Mouse (Mus musculus): Measurements from ENCODE around the gene Ctnnb1.

The Ctnnb1 gene

GRCm38 (mm10) chr9:120926939-120927606, 1.9 kb upstream of the Ctnnb1 start:
- DNase-seq (ENCODE audit: low read depth, low spot score), result no peak

GRCm38 (mm10) chr9:120930021-120930420, 1.0 kb downstream of the Ctnnb1 start:
- no peak for DNase-seq (ENCODE audit: low read depth, low spot score)

- DNase-seq (ENCODE audit: low read depth, low spot score), result no peak
Observed at GRCm38 (mm10) chr9:120930811-120931210, 1.8 kb downstream of the Ctnnb1 start.

GRCm38 (mm10) chr9:120932371-120932770, 3.4 kb downstream of the Ctnnb1 start:
- DNase-seq (ENCODE audit: low read depth, low spot score), result no peak

GRCm38 (mm10) chr9:120932797-120933586, 4.0 kb downstream of the Ctnnb1 start:
- peak; percentile 98 for DNase-seq (ENCODE audit: low read depth, low spot score)

- DNase-seq (ENCODE audit: low read depth, low spot score), result no peak
Observed at GRCm38 (mm10) chr9:120933587-120933885, 4.5 kb downstream of the Ctnnb1 start.

- peak; percentile 61 for DNase-seq (ENCODE audit: low read depth, low spot score)
Observed at GRCm38 (mm10) chr9:120933886-120934758, 5.1 kb downstream of the Ctnnb1 start.

GRCm38 (mm10) chr9:120934821-120935633, 6.0 kb downstream of the Ctnnb1 start:
- DNase-seq (ENCODE audit: low read depth, low spot score), result no peak

- no peak for DNase-seq (ENCODE audit: low read depth, low spot score)
Observed at GRCm38 (mm10) chr9:120935634-120935922, 6.6 kb downstream of the Ctnnb1 start.

GRCm38 (mm10) chr9:120936351-120936750, 7.3 kb downstream of the Ctnnb1 start:
- peak; percentile 84 for DNase-seq (ENCODE audit: low read depth, low spot score)

- DNase-seq (ENCODE audit: low read depth, low spot score), result no peak
Observed at GRCm38 (mm10) chr9:120940858-120941257, 11.8 kb downstream of the Ctnnb1 start.

- no peak for DNase-seq (ENCODE audit: low read depth, low spot score)
Observed at GRCm38 (mm10) chr9:120943757-120944156, 14.7 kb downstream of the Ctnnb1 start.

GRCm38 (mm10) chr9:120944211-120944610, 15.2 kb downstream of the Ctnnb1 start:
- DNase-seq (ENCODE audit: low read depth, low spot score), result no peak

GRCm38 (mm10) chr9:120946131-120946530, 17.1 kb downstream of the Ctnnb1 start:
- no peak for DNase-seq (ENCODE audit: low read depth, low spot score)

- no peak for DNase-seq (ENCODE audit: low read depth, low spot score)
Observed at GRCm38 (mm10) chr9:120948832-120949231, 19.8 kb downstream of the Ctnnb1 start.

GRCm38 (mm10) chr9:120950761-120951160, 21.7 kb downstream of the Ctnnb1 start:
- no peak for DNase-seq (ENCODE audit: low read depth, low spot score)

- DNase-seq (ENCODE audit: low read depth, low spot score), result no peak
Observed at GRCm38 (mm10) chr9:120951947-120952346, 22.9 kb downstream of the Ctnnb1 start.

GRCm38 (mm10) chr9:120958051-120958450, 29.0 kb downstream of the Ctnnb1 start:
- no peak for DNase-seq (ENCODE audit: low read depth, low spot score)

- DNase-seq (ENCODE audit: low read depth, low spot score), result no peak
Observed at GRCm38 (mm10) chr9:120958560-120958959, 29.5 kb downstream of the Ctnnb1 start.

GRCm38 (mm10) chr9:120959225-120959624, 30.2 kb downstream of the Ctnnb1 start:
- no peak for DNase-seq (ENCODE audit: low read depth, low spot score)

GRCm38 (mm10) chr9:120960611-120961010, 31.6 kb downstream of the Ctnnb1 start:
- no peak for DNase-seq (ENCODE audit: low read depth, low spot score)

- no peak for DNase-seq (ENCODE audit: low read depth, low spot score)
Observed at GRCm38 (mm10) chr9:120961466-120961865, 32.5 kb downstream of the Ctnnb1 start.
